Mouse (Mus musculus): ENCODE data around the gene Spats2l.

Spats2l gene

GRCm38 (mm10) chr1:57774001-57774667 is at the start of gene Spats2l:
Gene Spats2l, plus strand, starts transcription at chr1:57774162.
- no peak for DNase-seq (ENCODE audit: low spot score in 2 of 2)

- no peak for DNase-seq (ENCODE audit: low spot score in 2 of 2)
Measured at GRCm38 (mm10) chr1:57725268-57725667, 48.7 kb upstream of the Spats2l start.

DNA sequence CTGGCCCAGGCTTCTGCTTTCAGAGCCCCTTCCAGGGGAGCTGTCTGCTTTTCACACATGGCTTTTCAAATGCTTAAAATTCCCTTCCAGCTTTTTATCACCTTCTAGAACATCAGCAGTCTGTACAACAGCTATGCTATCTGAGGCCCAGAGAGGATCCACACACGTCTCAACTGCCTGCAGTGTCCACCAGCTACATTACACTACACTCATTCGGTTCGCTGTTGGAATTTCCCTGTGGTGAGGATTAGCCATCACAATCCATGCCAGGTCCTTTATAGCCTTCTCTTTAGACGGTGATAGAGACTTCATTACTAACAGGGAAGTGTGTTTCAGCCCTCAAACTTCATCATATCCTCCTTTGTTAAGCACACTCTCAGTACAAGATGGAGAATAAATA is 38.1 kb upstream of the Spats2l start:
- no peak for DNase-seq (ENCODE audit: low spot score in 2 of 2)

DNA sequence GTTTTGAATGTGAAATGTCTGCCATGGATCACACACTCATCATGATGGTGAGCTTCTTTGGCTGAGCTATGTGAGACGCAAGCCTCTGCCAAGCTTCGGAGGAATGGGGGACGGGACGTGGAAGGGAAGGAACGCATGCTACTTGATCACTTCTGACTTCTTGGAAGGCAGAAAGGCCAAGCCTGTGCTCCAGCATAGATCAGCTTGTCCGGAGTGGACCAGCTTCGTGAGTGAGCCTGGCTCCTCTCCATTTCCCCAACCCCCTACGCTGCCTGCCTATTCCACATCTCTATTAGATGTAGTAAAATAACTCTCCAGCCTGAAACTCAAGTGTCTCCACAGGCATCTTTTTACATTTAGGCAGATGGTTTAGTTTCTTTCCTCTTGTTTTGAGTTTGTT is 32.2 kb upstream of the Spats2l start:
- DNase-seq (ENCODE audit: low spot score in 2 of 2) = no peak

GRCm38 (mm10) chr1:57742266-57742665 is 31.7 kb upstream of the Spats2l start:
- DNase-seq (ENCODE audit: low spot score in 2 of 2) = no peak

DNA sequence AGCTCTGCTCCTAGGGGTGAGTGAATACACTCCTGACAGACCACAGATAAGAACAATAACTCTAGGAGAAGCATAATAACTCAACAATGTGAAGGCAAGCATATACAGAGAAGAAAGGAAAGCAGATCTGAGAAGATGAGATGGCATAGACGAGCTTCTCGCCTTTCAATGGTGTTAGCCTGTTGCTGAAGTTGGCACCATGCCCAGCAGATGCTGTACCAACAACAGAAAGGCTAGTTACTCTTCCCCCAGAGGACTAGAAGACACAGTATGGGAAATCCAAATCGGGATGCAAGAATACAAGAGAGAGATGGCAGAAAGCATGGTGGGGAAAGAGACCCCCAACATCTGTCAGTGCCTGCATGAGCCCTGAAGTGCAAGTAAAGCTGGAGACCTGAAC is 22.2 kb upstream of the Spats2l start:
- no peak for DNase-seq (ENCODE audit: low spot score in 2 of 2)

- no peak for DNase-seq (ENCODE audit: low spot score in 2 of 2)
Measured at GRCm38 (mm10) chr1:57766396-57766795, 7.6 kb upstream of the Spats2l start.

DNA sequence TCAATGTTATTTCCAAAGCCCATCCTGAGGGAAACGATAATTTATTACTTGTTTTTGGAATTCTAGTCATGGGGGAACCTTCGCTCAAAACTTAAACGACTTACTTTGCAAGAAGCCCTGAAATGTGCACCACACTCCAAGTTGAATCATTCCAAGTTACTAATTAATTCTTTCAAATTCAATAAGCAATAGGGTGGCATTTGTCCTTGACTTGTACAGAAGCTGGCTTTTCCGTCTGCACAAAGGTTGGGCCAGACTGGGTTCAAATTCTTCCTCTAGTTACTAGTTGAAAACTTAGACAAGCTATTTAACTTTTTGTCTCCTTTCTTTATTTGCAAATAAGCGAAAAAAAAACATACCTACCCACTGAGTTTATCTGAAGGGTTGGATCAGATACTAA is 636 bp upstream of the Spats2l start:
- no peak for DNase-seq (ENCODE audit: low spot score in 2 of 2)

- DNase-seq (ENCODE audit: low spot score in 2 of 2) = peak; percentile 4 to 11
Measured at GRCm38 (mm10) chr1:57774668-57775495, 920 bp downstream of the Spats2l start.

DNA sequence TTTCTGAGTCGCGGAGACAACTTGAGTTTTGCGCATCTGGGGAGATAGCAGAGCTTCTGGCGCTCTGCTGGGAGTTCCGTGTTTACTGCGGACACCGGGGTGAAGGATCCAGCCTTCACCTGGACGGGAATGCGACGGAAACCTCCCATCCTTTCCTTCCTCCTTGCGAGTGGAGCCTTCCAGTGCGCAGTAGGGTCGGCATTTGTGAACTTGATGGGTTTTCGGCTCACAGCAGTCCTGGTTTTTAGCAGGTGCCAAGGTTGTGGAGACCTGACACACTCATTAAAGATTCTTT is 1.5 kb downstream of the Spats2l start:
- DNase-seq (ENCODE audit: low spot score in 2 of 2) = no peak

DNA sequence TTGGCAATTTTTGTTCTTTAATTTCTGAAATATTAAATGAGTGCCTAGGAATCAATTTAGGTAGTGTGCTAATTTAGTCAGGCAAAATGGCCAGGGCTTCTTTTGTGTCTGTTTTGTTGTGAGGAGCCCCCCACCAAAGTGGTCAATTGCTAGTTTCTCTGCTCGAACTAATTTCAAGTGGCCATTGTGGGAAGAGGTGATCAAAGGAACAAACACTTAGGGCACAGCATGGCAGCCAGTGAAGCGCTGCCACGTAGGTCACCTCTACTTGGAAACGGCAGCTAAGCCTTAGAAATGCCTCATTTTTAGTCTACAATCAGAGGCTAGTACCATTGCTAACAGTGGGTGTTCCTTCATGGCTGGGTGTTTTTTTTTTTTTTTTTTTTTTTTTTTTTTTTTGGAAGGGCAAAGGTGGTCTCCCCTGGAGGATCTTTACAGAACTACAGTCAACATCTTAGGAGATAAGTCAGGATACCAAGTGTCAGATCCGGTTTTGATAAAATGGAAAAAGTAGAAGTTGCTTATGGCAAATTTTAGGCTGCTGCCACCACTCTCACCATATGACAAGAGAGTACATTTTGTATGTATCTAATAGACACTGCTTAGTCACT is 2.8 kb downstream of the Spats2l start:
- DNase-seq (ENCODE audit: low spot score in 2 of 2) = no peak

DNA sequence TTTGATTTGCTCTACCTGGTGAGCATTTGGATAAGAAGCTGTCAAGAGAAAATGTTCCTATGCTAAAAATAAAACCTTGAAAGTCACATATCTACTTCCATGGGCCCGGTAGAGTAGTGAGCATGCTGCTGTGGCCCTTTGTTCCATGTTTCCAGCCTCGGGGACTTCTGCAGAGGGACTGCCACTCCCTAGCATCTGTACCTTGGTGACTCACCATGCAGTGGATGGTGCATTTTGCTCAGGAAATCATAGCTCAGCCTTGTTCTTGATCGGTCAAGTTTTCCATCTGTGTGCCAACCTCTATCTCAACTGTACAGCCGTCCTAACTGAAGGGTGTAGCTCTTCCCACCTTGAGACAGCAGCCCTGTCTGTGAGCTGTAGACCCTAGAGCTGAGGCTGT is 10.3 kb downstream of the Spats2l start:
- no peak for DNase-seq (ENCODE audit: low spot score in 2 of 2)

- no peak for DNase-seq (ENCODE audit: low spot score in 2 of 2)
Measured at GRCm38 (mm10) chr1:57789831-57790230, 15.9 kb downstream of the Spats2l start.

- no peak for DNase-seq (ENCODE audit: low spot score in 2 of 2)
Measured at GRCm38 (mm10) chr1:57792212-57792611, 18.2 kb downstream of the Spats2l start.

GRCm38 (mm10) chr1:57795838-57796237 is 21.9 kb downstream of the Spats2l start:
- no peak for DNase-seq (ENCODE audit: low spot score in 2 of 2)

GRCm38 (mm10) chr1:57799398-57799797 is 25.4 kb downstream of the Spats2l start:
- no peak for DNase-seq (ENCODE audit: low spot score in 2 of 2)

- DNase-seq (ENCODE audit: low spot score in 2 of 2) = no peak
Measured at GRCm38 (mm10) chr1:57800846-57801245, 26.9 kb downstream of the Spats2l start.

GRCm38 (mm10) chr1:57806126-57806525 is 32.2 kb downstream of the Spats2l start:
- no peak for DNase-seq (ENCODE audit: low spot score in 2 of 2)

DNA sequence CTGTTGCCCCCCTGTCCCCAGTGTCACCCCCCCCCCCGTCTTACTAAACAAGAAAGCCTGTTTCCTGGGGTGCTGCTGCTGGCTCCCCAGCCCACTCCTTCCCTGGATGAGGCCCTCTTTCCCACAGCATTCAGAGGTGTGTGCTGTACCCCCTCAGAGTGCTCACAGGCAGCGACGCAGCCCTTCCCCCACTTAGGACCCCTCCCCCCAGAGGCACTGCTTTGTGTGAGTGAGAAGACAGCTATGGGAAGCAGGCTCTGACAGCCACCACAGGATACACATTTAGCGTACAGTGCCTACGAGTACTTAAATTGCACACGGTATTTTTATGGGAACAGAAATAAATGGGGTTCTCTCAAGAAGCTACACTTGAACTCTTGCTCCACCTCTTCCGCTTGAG is 33.9 kb downstream of the Spats2l start:
- no peak for DNase-seq (ENCODE audit: low spot score in 2 of 2)

- no peak for DNase-seq (ENCODE audit: low spot score in 2 of 2)
Measured at GRCm38 (mm10) chr1:57810221-57810620, 36.3 kb downstream of the Spats2l start.

DNA sequence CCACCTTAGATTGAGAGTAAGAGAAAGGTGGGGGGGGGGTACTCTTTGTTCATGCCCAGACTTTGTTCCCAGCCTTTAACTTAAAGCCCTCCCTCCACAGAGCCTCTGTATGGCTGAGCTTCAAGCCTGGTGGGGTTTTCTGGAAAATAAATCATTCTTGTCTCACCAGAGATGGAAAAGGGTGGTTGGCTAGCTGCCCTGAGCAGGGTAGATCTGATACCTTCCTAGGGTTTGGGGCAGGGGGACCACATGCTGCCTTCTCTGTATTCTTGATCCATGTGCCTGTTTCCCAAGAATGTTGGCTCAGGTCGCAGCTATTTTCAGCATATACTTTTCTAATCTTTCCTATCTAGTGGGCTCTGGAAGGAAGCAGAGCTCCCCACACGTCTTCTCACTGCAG is 43.1 kb downstream of the Spats2l start:
- no peak for DNase-seq (ENCODE audit: low spot score in 2 of 2)

DNA sequence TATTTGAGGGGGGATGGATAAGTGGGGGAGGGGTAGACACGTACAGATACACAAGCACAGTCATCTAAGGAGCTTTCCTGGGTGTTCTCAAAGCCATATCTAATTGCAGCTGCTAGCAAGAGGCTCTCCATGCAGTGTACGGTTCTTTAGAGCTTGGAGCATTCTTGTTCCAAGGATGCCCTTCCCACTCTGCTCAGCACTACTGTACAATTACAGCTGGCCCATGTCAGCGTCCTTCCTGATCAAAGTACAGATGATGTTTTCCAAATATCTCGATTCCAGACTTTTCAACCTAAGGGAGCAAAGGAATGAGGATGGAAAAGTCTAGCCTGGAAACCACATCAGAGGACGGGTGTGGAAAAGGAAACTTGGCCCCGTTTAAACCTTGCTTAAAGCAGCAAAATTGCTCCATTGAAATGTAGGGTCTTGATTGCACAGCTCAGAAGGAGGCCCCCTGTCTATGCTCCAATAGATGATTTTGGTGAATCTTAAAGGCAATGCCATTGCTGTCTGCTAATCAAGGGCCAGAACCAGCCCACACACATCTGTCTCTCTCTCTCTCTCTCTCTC is 46.6 kb downstream of the Spats2l start:
- no peak for DNase-seq (ENCODE audit: low spot score in 2 of 2)
